Mouse (Mus musculus) Patski (cell line): Measurements from ENCODE around the gene Tbx3. TPM values are rescaled to one million over a fixed set of nuclear protein-coding genes. Genes with fewer than 3 reads are reported as not detected.

ENCODE experiments used
- ATAC-seq: fragments of 100-300 bp; one replicate; pipeline ENCODE4 v1.8.0; 2021
- CTCF ChIA-PET: fragments of 350-600 bp; sonication (Branson Sonifier 250); formaldehyde crosslinking; loops from one replicate; lab custom pipeline; 2022; ENCODE audit warnings: inconsistent platforms; lab: Charles Lee
- POLR2A ChIA-PET: fragments of 350-600 bp; sonication (Branson Sonifier 250); formaldehyde crosslinking; loops from one replicate; lab custom pipeline; 2022; ENCODE audit warnings: antibody characterized with exemption, inconsistent platforms; lab: Charles Lee
- DNase-seq: peaks from one replicate; pipeline ENCODE4 v3.0.0-alpha.2; 2011; ENCODE audit warnings: low read depth, low spot score
- H3K27me3 ChIP-seq: fragments of 371-371 bp; one replicate; pipeline ENCODE4 v1.5.1; 2021
- CTCF ChIP-seq: fragments of 100-300 bp; IDR thresholded peaks from one replicate; pipeline ENCODE4 v1.5.1; 2021
- in situ Hi-C: fragments of 300-500 bp; cut with MboI; formaldehyde crosslinking; loops from 3 replicates; pipeline ENCODE4 v1.11.1; 2018; ENCODE audit warnings: low pct_unique_long_range_greater_than_20kb, mixed read lengths
- polyA plus RNA-seq: library from polyadenylated mRNA; unstranded; gene quantifications from one replicate; pipeline ENCODE4 v1.2.3, GENCODE M21; 2021

The Tbx3 gene
- polyA plus RNA-seq, 1 experiment from 2014 or later = not detected

- H3K27me3 ChIP-seq = peaks cover 7% of the 10 kb centered on the region
- in situ Hi-C loops = no loop called here
- ATAC-seq (no peak), DNase-seq (no peak)
- CTCF ChIA-PET = interaction anchor here (1.2 kb wide), 1 partner anchor 14 kb away, joined by 3 read pairs; no protein-coding TSS in a partner anchor
- no peak for TF ChIP-seq CTCF
- POLR2A ChIA-PET = no interaction called here
Observed at GRCm38 (mm10) chr5:119641094-119641493, 29.4 kb upstream of the Tbx3 start.

- ChIA-PET CTCF (interaction anchor here (1.2 kb wide), 1 partner anchor 15 kb away, joined by 3 read pairs; no protein-coding TSS in a partner anchor), POLR2A (no interaction called here)
- H3K27me3 ChIP-seq = peaks cover 7% of the 10 kb centered on the region
- TF ChIP-seq CTCF = no peak
- no peak for ATAC-seq
- DNase-seq = no peak
- in situ Hi-C loops = no loop called here
Observed at GRCm38 (mm10) chr5:119641714-119642113, 28.8 kb upstream of the Tbx3 start.

- CTCF ChIA-PET = no interaction called here
- in situ Hi-C loops = no loop called here
- TF ChIP-seq CTCF = no peak
- H3K27me3 ChIP-seq = peaks cover 24% of the 10 kb centered on the region
- ATAC-seq (no peak), DNase-seq (no peak)
- POLR2A ChIA-PET = no interaction called here
Observed at GRCm38 (mm10) chr5:119646965-119647364, 23.5 kb upstream of the Tbx3 start.

GRCm38 (mm10) chr5:119651135-119651965 is 19.1 kb upstream of the Tbx3 start:
- TF ChIP-seq CTCF = no peak
- in situ Hi-C loops = no loop called here
- ChIA-PET POLR2A (interaction anchor here (0.6 kb wide), 1 partner anchor 569 kb away, joined by 4 read pairs; no protein-coding TSS in a partner anchor), CTCF (no interaction called here)
- H3K27me3 ChIP-seq = peaks cover 40% of the 10 kb centered on the region
- DNase-seq = no peak
- no peak for ATAC-seq

- CTCF ChIA-PET = interaction anchor here (1.2 kb wide), 1 partner anchor 57 kb away, joined by 3 read pairs; no protein-coding TSS in a partner anchor
- peaks cover 55% of the 10 kb centered on the region for H3K27me3 ChIP-seq
- DNase-seq = no peak
Observed at GRCm38 (mm10) chr5:119656354-119656753, 14.1 kb upstream of the Tbx3 start.

GRCm38 (mm10) chr5:119656856-119657255 is 13.6 kb upstream of the Tbx3 start:
- DNase-seq (no peak), ATAC-seq (no peak)
- in situ Hi-C loops = no loop called here
- ChIA-PET POLR2A (no interaction called here), CTCF (interaction anchor here (1.2 kb wide), 1 partner anchor 56 kb away, joined by 3 read pairs; no protein-coding TSS in a partner anchor)
- TF ChIP-seq CTCF = no peak
- H3K27me3 ChIP-seq = peaks cover 55% of the 10 kb centered on the region

More at GRCm38 (mm10) chr5:119656354-119656753, 14.1 kb upstream of the Tbx3 start:
- in situ Hi-C loops = no loop called here
- POLR2A ChIA-PET = no interaction called here
- ATAC-seq = no peak
- no peak for TF ChIP-seq CTCF

- no peak for TF ChIP-seq CTCF
- ATAC-seq (no peak), DNase-seq (no peak)
- in situ Hi-C loops = no loop called here
- peaks cover 54% of the 10 kb centered on the region for H3K27me3 ChIP-seq
- POLR2A ChIA-PET = no interaction called here
- CTCF ChIA-PET = no interaction called here
Observed at GRCm38 (mm10) chr5:119657362-119657761, 13.1 kb upstream of the Tbx3 start.

GRCm38 (mm10) chr5:119657804-119658203 is 12.7 kb upstream of the Tbx3 start:
- H3K27me3 ChIP-seq = peaks cover 52% of the 10 kb centered on the region
- ChIA-PET CTCF (no interaction called here), POLR2A (no interaction called here)
- TF ChIP-seq CTCF = no peak
- DNase-seq (no peak), ATAC-seq (no peak)
- in situ Hi-C loops = no loop called here

- DNase-seq (no peak), ATAC-seq (no peak)
- ChIA-PET CTCF (no interaction called here), POLR2A (no interaction called here)
- in situ Hi-C loops = no loop called here
- TF ChIP-seq CTCF = no peak
- H3K27me3 ChIP-seq = peaks cover 55% of the 10 kb centered on the region
Observed at GRCm38 (mm10) chr5:119658396-119658795, 12.1 kb upstream of the Tbx3 start.

- ATAC-seq = no peak
- ChIA-PET POLR2A (no interaction called here), CTCF (no interaction called here)
- peaks cover 55% of the 10 kb centered on the region for H3K27me3 ChIP-seq
- TF ChIP-seq CTCF = no peak
- in situ Hi-C loops = no loop called here
- no peak for DNase-seq
Observed at GRCm38 (mm10) chr5:119659041-119659440, 11.4 kb upstream of the Tbx3 start.
